Mouse (Mus musculus) liver, embryonic 11.5 days (tissue): ENCODE measurements around the gene AC109138.7. TPM values are rescaled to one million over a fixed set of nuclear protein-coding genes. Genes with fewer than 3 reads are reported as not detected.

Source experiments
- ATAC-seq: fragments of 200-750 bp; cut with Nextera tagmentation; replicated peaks from 2 replicates; pipeline ENCODE4 v1.8.0; 2017; ENCODE audit warnings: moderate number of reproducible peaks, mild to moderate bottlenecking, moderate TSS enrichment, moderate library complexity; ENCODE audit not compliant: low FRiP score
- DNase-seq: peaks from one replicate; pipeline ENCODE4 v3.0.0-alpha.2; 2017; ENCODE audit warnings: low spot score
- H3K27ac ChIP-seq: fragments of 300-500 bp; sonication (generic); 2 replicates; pipeline ENCODE4 v1.5.1; 2014; ENCODE audit warnings: mild to moderate bottlenecking, low read depth, low read length, control low read depth
- H3K27me3 ChIP-seq: fragments of 300-500 bp; sonication (generic); replicated peaks from 2 replicates; pipeline ENCODE4 v1.6.1; 2014; ENCODE audit warnings: low read length, mixed read lengths; ENCODE audit not compliant: control insufficient read depth, insufficient read depth
- H3K36me3 ChIP-seq: fragments of 300-500 bp; sonication (generic); 2 replicates; pipeline ENCODE4 v1.6.1; 2014; ENCODE audit warnings: mild to moderate bottlenecking, low read length, moderate library complexity, mixed read lengths; ENCODE audit not compliant: control insufficient read depth, insufficient read depth
- H3K4me1 ChIP-seq: fragments of 300-500 bp; sonication (generic); replicated peaks from 2 replicates; pipeline ENCODE4 v1.6.1; 2014; ENCODE audit warnings: low read length, mixed read lengths; ENCODE audit not compliant: control insufficient read depth, insufficient read depth
- H3K4me2 ChIP-seq: fragments of 300-500 bp; sonication (generic); 2 replicates; pipeline ENCODE4 v1.6.1; 2014; ENCODE audit warnings: mild to moderate bottlenecking, control low read depth, moderate library complexity
- H3K4me3 ChIP-seq: fragments of 300-500 bp; sonication (generic); 2 replicates; pipeline ENCODE4 v1.5.1; 2014; ENCODE audit warnings: low read depth, low read length, control low read depth
- H3K9ac ChIP-seq: fragments of 300-500 bp; sonication (generic); 2 replicates; pipeline ENCODE4 v1.6.1; 2014; ENCODE audit warnings: low read depth, low read length, control low read depth
- H3K9me3 ChIP-seq: fragments of 300-500 bp; sonication (generic); 2 replicates; pipeline ENCODE4 v1.6.1; 2016; ENCODE audit warnings: low read length, inconsistent platforms, mixed read lengths; ENCODE audit not compliant: control insufficient read depth
- WGBS: fragments of 180-500 bp; shearing (Covaris S2); extraction: QIAGEN DNeasy Blood & Tissue Kit; methylation state at CpG from one replicate; pipeline ENCODE4 v1.1.7; 2014; 5-methylcytosine and 5-hydroxymethylcytosine counted together
- polyA plus RNA-seq: library from polyadenylated mRNA; unstranded; fragments of >200 nt; fragmentation: Nextera tagmentation; extraction: Ambion mirVana; gene quantifications from 2 replicates; pipeline ENCODE4 v1.2.1, GENCODE M21; 2014

AC109138.7 gene
- polyA plus RNA-seq = not detected in 2 replicates

- peak within 1 kb of the TSS; percentile 67 for H3K4me3 ChIP-seq
- peak within 1 kb of the TSS; percentile 82 for H3K27ac ChIP-seq
- under 1% methylated on average over 48 of the region's 49 CpGs for WGBS
- peak within 1 kb of the TSS; percentile 73 for H3K9ac ChIP-seq
- peaks cover 33% of the 10 kb centered on the region for H3K4me1 ChIP-seq
- H3K27me3 ChIP-seq = peaks cover 86% of the 10 kb centered on the region
- ATAC-seq (peak; percentile 34; the same call in 1 of the 2 replicates), DNase-seq (no peak)
- H3K36me3 ChIP-seq = no peaks in the 10 kb centered on the region
- no peaks in the 10 kb centered on the region for H3K9me3 ChIP-seq
- H3K4me2 ChIP-seq = peak within 1 kb of the TSS; percentile 84
Observed at GRCm38 (mm10) chr19:4214071-4214770, at the start of gene AC109138.7, which contains the start of gene Clcf1. Gene AC109138.7, plus strand, starts transcription at chr19:4214357. Gene Clcf1, plus strand, starts transcription at chr19:4214238.

GRCm38 (mm10) chr19:4164721-4165120 lies 49.4 kb upstream of the AC109138.7 start:
- Histone ChIP-seq H3K36me3 (peaks cover 9% of the 10 kb centered on the region), H3K4me2 (no peak overlapping the region), H3K27ac (no peak overlapping the region), H3K27me3 (no peaks in the 10 kb centered on the region), H3K4me3 (no peak overlapping the region), H3K9ac (no peak overlapping the region), H3K9me3 (no peaks in the 10 kb centered on the region), H3K4me1 (peaks cover 8% of the 10 kb centered on the region)
- DNase-seq (no peak), ATAC-seq (no peak)
- WGBS = 75% methylated on average over 2 of the region's 2 CpGs

- Histone ChIP-seq H3K27me3 (no peaks in the 10 kb centered on the region), H3K27ac (no peak overlapping the region), H3K9me3 (no peaks in the 10 kb centered on the region), H3K36me3 (0 out of 2 replicates have a peak, but pooled peaks cover under 1% of the 10 kb centered on the region), H3K4me3 (no peak overlapping the region), H3K9ac (no peak overlapping the region), H3K4me1 (peaks cover 14% of the 10 kb centered on the region), H3K4me2 (no peak overlapping the region)
- 59% methylated on average over 9 of the region's 9 CpGs for WGBS
- ATAC-seq (no peak), DNase-seq (no peak)
Observed at GRCm38 (mm10) chr19:4166678-4167476, 47.3 kb upstream of the AC109138.7 start.

- Histone ChIP-seq H3K27ac (peak overlapping the region; percentile 70), H3K4me2 (peak overlapping the region; percentile 98), H3K9ac (peak overlapping the region; percentile 85), H3K4me1 (peaks cover 6% of the 10 kb centered on the region), H3K36me3 (no peaks in the 10 kb centered on the region), H3K9me3 (no peaks in the 10 kb centered on the region), H3K27me3 (no peaks in the 10 kb centered on the region), H3K4me3 (peak overlapping the region; percentile 53)
- WGBS = under 1% methylated on average over 43 of the region's 43 CpGs
- ATAC-seq (peak; percentile 94), DNase-seq (peak; percentile 99)
Observed at GRCm38 (mm10) chr19:4169378-4169784, 44.8 kb upstream of the AC109138.7 start.

GRCm38 (mm10) chr19:4169810-4170209 lies 44.3 kb upstream of the AC109138.7 start:
- Histone ChIP-seq H3K9ac (peak overlapping the region; percentile 85), H3K36me3 (no peaks in the 10 kb centered on the region), H3K27ac (peak overlapping the region; percentile 70), H3K27me3 (no peaks in the 10 kb centered on the region), H3K4me2 (peak overlapping the region; percentile 98), H3K9me3 (no peaks in the 10 kb centered on the region), H3K4me1 (peaks cover 6% of the 10 kb centered on the region), H3K4me3 (peak overlapping the region; percentile 53)
- 10% methylated on average over 27 of the region's 27 CpGs for WGBS
- ATAC-seq (no peak; the same call in 1 of the 2 replicates), DNase-seq (no peak)

GRCm38 (mm10) chr19:4170723-4171392 lies 43.3 kb upstream of the AC109138.7 start:
- peaks cover 6% of the 10 kb centered on the region for H3K4me1 ChIP-seq
- H3K27ac ChIP-seq = no peak overlapping the region
- no peak overlapping the region for H3K9ac ChIP-seq
- H3K9me3 ChIP-seq = no peaks in the 10 kb centered on the region
- no peak overlapping the region for H3K4me3 ChIP-seq
- H3K36me3 ChIP-seq = no peaks in the 10 kb centered on the region
- H3K27me3 ChIP-seq = no peaks in the 10 kb centered on the region
- ATAC-seq (no peak), DNase-seq (no peak)
- H3K4me2 ChIP-seq = no peak overlapping the region
- WGBS = 86% methylated on average over 10 of the region's 10 CpGs

- DNase-seq = no peak
- Histone ChIP-seq H3K9ac (no peak overlapping the region), H3K27ac (no peak overlapping the region), H3K9me3 (no peaks in the 10 kb centered on the region), H3K27me3 (no peaks in the 10 kb centered on the region), H3K36me3 (no peaks in the 10 kb centered on the region), H3K4me1 (peaks cover 6% of the 10 kb centered on the region), H3K4me2 (no peak overlapping the region), H3K4me3 (no peak overlapping the region)
- ATAC-seq = no peak
- WGBS = 65% methylated on average over 13 of the region's 13 CpGs
Observed at GRCm38 (mm10) chr19:4171393-4172290, 42.5 kb upstream of the AC109138.7 start.

- no peak overlapping the region for H3K27ac ChIP-seq
- peaks cover 6% of the 10 kb centered on the region for H3K4me1 ChIP-seq
- no peaks in the 10 kb centered on the region for H3K9me3 ChIP-seq
- WGBS = 67% methylated on average over 11 of the region's 11 CpGs
- H3K9ac ChIP-seq = no peak overlapping the region
- no peaks in the 10 kb centered on the region for H3K36me3 ChIP-seq
- ATAC-seq (no peak), DNase-seq (no peak)
- no peaks in the 10 kb centered on the region for H3K27me3 ChIP-seq
- H3K4me2 ChIP-seq = no peak overlapping the region
- H3K4me3 ChIP-seq = no peak overlapping the region
Observed at GRCm38 (mm10) chr19:4172925-4173324, 41.2 kb upstream of the AC109138.7 start.
